Mouse (Mus musculus) lung, embryonic 16.5 days (tissue): ENCODE data around the gene Cox7b. TPM values are rescaled to one million over a fixed set of nuclear protein-coding genes. Genes with fewer than 3 reads are reported as not detected.

ENCODE experiments used
- ATAC-seq: fragments of 200-750 bp; cut with Nextera tagmentation; 2 replicates; pipeline ENCODE4 v1.8.0; 2017; ENCODE audit warnings: low read depth, mild to moderate bottlenecking, moderate library complexity
- H3K27ac ChIP-seq: fragments of 300-500 bp; sonication (generic); 2 replicates; pipeline ENCODE4 v1.5.1; 2014; ENCODE audit warnings: mild to moderate bottlenecking, control low read depth, low read length
- H3K27me3 ChIP-seq: fragments of 300-500 bp; sonication (generic); 2 replicates; pipeline ENCODE4 v1.6.1; 2014; ENCODE audit warnings: low read depth, low read length, mixed read lengths; ENCODE audit not compliant: control insufficient read depth, insufficient read depth
- H3K36me3 ChIP-seq: fragments of 300-500 bp; sonication (generic); 2 replicates; pipeline ENCODE4 v1.6.1; 2014; ENCODE audit warnings: low read length; ENCODE audit not compliant: control insufficient read depth, insufficient read depth
- H3K4me1 ChIP-seq: fragments of 300-500 bp; sonication (generic); replicated peaks from 2 replicates; pipeline ENCODE4 v1.6.1; 2014; ENCODE audit warnings: low read length, mixed read lengths; ENCODE audit not compliant: control insufficient read depth, insufficient read depth
- H3K4me2 ChIP-seq: fragments of 300-500 bp; sonication (generic); 2 replicates; pipeline ENCODE4 v1.6.1; 2014; ENCODE audit warnings: low read depth, low read length, control low read depth
- H3K4me3 ChIP-seq: fragments of 300-500 bp; sonication (generic); 2 replicates; pipeline ENCODE4 v1.5.1; 2014; ENCODE audit warnings: mild to moderate bottlenecking, low read length, control low read depth
- H3K9ac ChIP-seq: fragments of 300-500 bp; sonication (generic); 2 replicates; pipeline ENCODE4 v1.6.1; 2014; ENCODE audit warnings: low read length, control low read depth
- H3K9me3 ChIP-seq: fragments of 300-500 bp; sonication (generic); 2 replicates; pipeline ENCODE4 v1.6.1; 2016; ENCODE audit warnings: low read length; ENCODE audit not compliant: control insufficient read depth
- WGBS: fragments of 180-500 bp; shearing (Covaris S2); extraction: QIAGEN DNeasy Blood & Tissue Kit; methylation state at CpG from one replicate; pipeline ENCODE4 v1.1.7; 2014; 5-methylcytosine and 5-hydroxymethylcytosine counted together
- polyA plus RNA-seq: library from polyadenylated mRNA; unstranded; fragments of >200 nt; fragmentation: Nextera tagmentation; extraction: Ambion mirVana; gene quantifications from 2 replicates; pipeline ENCODE4 v1.2.1, GENCODE M21; 2015

The Cox7b gene
- polyA plus RNA-seq, 1 experiment from 2014 or later = 357 TPM

DNA sequence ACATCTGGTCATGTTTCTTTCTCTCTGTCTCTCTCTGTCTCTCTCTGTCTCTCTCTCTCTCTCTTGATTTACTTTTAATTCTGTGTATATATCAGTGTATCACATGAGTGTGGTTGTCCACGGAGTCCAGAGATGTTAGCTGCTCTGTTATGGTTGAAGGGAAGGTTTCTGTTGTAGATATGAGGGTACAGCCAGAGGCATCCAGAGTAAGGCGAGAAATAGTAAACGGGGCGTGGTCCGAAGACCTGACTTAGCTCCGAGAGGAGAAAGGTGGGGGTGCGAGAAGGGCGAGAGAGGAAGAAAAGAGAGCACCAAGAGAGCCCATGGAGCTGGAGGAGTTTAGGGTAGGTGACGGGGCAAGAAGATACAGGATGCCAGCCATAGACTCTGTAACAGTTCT is 30.4 kb downstream of the Cox7b start:
- peak overlapping the region; percentile 25 for H3K4me2 ChIP-seq
- no peaks in the 10 kb centered on the region for H3K27me3 ChIP-seq
- H3K27ac ChIP-seq = peak overlapping the region; percentile 53
- peak overlapping the region; percentile 10 for H3K4me3 ChIP-seq
- no peak for ATAC-seq
- 0 out of 2 replicates have a peak overlapping the region, but pooled peaks have one; percentile 20 for H3K9ac ChIP-seq
- WGBS = 32% methylated on average over 9 of the region's 9 CpGs
- no peaks in the 10 kb centered on the region for H3K9me3 ChIP-seq
- no peaks in the 10 kb centered on the region for H3K36me3 ChIP-seq
- peaks cover 11% of the 10 kb centered on the region for H3K4me1 ChIP-seq

DNA sequence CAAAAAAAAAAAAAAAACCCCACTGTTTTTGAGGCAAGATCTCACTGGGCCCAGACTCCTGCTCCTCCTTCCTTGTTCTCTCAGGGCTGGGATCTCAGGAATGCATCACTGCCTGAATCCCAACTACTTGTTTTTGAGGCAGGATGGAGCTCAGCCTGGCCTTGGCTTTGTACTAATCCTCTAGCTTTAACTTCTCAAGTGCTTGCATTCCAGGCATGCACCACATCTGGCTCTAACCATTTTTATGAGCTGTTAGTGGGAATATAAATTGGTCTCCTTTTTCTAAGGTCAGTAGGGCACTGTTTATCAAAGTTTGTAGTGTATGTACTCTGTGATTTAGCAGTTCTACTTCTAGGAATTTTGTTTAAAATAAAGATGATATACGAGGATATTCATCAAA is 32.7 kb downstream of the Cox7b start:
- H3K4me1 ChIP-seq = peaks cover 11% of the 10 kb centered on the region
- no peaks in the 10 kb centered on the region for H3K27me3 ChIP-seq
- no peak overlapping the region for H3K27ac ChIP-seq
- no peak overlapping the region for H3K4me2 ChIP-seq
- H3K9ac ChIP-seq = no peak overlapping the region
- H3K36me3 ChIP-seq = no peaks in the 10 kb centered on the region
- peak; percentile 75 for ATAC-seq
- H3K9me3 ChIP-seq = no peaks in the 10 kb centered on the region
- H3K4me3 ChIP-seq = no peak overlapping the region
- WGBS = 42% methylated on average over 1 of the region's 1 CpGs

Other genes starting within 250 kb of the Cox7b start
- gene Atrx, start 86.3 kb upstream of the Cox7b start, polyA plus RNA-seq = 184 and 190 TPM in 2 replicates
- gene Magt1, start 3.8 kb upstream of the Cox7b start, polyA plus RNA-seq = 66.9 and 67.0 TPM in 2 replicates
- gene Atp7a, start 11.6 kb downstream of the Cox7b start, polyA plus RNA-seq = 26.7 and 27.9 TPM in 2 replicates
- 1.2 and 1.4 TPM in 2 replicates for gene Tlr13, start 127.5 kb downstream of the Cox7b start, polyA plus RNA-seq
- 257 and 269 TPM in 2 replicates for gene Pgk1, start 171.4 kb downstream of the Cox7b start, polyA plus RNA-seq
- 13.3 and 14.7 TPM in 2 replicates for gene Taf9b, start 205.5 kb downstream of the Cox7b start, polyA plus RNA-seq
- gene Fnd3c2, start 239.7 kb downstream of the Cox7b start, polyA plus RNA-seq = not detected in 2 replicates